Mouse (Mus musculus): ENCODE data around the gene Abca1. TPM values are rescaled to one million over a fixed set of nuclear protein-coding genes. Genes with fewer than 3 reads are reported as not detected.
A peak's percentile ranks its signal among the peaks of the same experiment; 100 is the strongest.

The Abca1 gene
- total RNA-seq, 2 experiments from 2014 or later = 4.8 to 9.4 TPM

- no peak for DNase-seq
Measured at GRCm38 (mm10) chr4:53148817-53149216, 10.9 kb downstream of the Abca1 start.

- DNase-seq = no peak
Measured at GRCm38 (mm10) chr4:53147454-53147853, 12.2 kb downstream of the Abca1 start.

DNA sequence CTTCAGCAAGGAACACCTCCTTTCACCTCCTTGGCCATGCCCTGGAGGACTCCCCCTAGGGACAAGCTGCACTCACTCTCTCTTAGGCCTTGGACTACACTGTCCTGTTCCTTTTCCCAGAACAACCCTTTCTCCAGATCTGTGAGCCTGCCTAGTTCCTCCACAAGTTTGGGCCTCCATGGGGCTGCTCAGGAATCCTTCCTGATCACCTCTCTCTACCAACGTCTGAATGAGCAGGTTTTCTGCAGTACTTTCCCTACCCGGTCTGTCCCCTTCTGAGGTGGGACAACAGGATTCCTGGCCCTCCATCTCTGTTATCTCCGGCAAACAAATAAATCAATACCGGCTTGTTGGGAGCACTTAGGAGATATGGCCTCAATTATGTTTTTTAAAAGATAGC, 12.6 kb downstream of the Abca1 start:
- no peak for DNase-seq

DNA sequence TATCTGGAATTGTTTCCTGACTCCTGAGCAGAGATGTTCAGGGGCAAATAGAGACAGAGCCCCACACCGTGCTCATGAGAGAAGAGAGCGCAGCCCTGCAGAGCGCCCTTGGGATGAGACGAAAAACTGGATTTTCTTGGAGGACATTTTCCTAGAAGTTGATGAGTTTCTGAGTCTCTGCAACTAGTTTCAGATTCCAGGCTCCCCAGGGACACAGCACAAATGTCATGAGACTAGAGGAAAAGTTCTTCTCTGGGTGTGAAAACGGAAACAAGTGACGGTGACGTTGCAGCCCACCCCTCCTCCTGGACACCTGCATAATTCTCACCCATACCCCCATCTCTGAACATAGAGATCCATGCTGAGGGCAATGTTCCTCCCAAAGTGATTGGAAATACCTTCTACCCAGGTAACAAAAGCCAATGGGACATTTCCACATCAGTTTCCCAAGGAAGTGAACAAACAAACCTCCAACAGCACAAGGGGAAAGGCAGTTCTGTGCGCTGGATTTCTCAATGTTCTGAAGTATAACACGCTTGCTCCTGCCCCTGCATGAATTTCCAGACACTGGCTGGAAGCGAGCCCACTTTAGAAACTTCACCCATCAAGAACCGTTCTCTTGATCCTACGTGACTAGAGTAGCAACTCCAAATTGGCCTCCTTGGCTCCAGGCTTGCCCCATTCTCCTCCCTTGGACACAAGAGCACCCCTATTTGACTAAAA, 13.3 kb downstream of the Abca1 start:
- DNase-seq = no peak

GRCm38 (mm10) chr4:53145434-53146168, 14.1 kb downstream of the Abca1 start:
- no peak for DNase-seq

- no peak for DNase-seq
Measured at GRCm38 (mm10) chr4:53144571-53144970, 15.1 kb downstream of the Abca1 start.

GRCm38 (mm10) chr4:53144021-53144420, 15.7 kb downstream of the Abca1 start:
- no peak for DNase-seq

GRCm38 (mm10) chr4:53140678-53141077, 19.0 kb downstream of the Abca1 start:
- DNase-seq = no peak

DNA sequence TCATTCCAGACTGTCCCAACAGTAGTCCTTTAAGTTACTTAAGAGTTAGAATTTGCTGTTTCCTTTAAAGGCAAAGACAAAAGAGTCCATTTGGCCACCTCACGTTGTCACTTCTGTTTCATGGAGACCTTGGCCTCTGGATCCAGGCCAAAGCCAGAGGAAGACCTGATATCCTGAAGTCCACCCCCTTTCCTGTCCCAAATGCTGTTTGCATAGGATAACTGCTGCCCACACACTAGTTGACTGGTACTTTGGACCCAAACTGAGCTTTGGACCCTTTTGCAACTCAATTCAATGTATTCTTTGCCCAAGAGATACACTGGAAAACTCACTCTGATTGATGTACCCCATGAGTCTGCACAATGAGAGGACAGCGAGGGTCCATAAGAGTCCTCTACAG, 20.2 kb downstream of the Abca1 start:
- no peak for DNase-seq

DNA sequence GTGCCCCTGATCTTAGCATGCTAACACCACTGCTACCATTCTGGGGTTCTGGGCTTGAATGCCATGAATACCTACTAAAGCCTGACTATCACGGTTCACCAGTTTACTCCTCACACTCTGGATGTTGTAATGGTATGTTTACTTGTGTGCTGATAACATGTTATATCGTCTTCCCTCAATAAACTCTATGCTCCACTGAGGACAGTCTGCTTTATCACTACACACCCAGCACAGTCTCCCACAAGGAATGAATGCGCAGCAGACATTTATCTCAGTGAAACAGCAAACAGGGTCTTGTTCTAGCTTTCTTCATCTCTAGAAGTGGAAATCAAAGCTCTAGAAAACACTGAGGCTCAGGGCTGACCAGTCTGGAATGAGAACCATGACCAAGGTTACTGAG, 20.7 kb downstream of the Abca1 start:
- no peak for DNase-seq

DNA sequence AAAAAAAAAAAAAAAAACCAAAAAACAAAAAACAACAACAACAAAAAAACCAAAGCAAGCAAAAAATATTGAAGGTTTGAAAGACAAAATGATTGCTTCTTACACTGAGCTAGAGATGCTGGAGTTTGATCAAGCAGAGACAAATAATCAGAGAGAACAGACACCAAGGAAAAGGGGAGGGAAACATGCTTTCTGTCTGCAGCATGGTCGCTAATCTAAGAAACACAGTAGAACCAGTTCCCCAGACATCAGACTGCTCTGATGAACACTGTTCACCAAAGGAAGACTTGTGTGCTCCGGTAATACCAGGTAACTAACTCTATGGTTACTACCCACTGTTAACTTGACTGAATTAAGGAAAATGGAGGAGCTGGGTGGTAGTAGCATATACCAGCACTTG, 22.6 kb downstream of the Abca1 start:
- DNase-seq = no peak

DNA sequence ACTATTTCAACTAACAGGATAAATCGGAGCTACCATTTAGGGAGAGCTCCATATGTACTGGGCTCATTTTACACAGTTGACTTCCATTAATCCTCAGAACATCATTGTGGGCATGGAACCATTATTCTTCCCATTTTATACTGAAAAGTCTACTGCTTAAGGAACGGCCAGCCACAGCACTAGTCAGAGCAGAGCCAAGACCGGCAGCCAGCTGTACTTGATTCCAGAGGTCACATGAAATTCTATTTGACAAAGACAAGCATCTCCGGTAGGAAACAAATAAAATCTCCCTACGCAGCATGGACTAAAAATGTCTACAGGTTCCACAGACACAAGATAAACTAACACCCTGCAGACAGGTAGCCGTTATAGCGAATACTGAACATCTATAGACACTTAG, 24.9 kb downstream of the Abca1 start:
- DNase-seq = no peak

GRCm38 (mm10) chr4:53133995-53134394, 25.7 kb downstream of the Abca1 start:
- DNase-seq = no peak

GRCm38 (mm10) chr4:53131538-53131937, 28.2 kb downstream of the Abca1 start:
- DNase-seq = no peak

- DNase-seq = no peak
Measured at GRCm38 (mm10) chr4:53130622-53131517, 28.8 kb downstream of the Abca1 start.

DNA sequence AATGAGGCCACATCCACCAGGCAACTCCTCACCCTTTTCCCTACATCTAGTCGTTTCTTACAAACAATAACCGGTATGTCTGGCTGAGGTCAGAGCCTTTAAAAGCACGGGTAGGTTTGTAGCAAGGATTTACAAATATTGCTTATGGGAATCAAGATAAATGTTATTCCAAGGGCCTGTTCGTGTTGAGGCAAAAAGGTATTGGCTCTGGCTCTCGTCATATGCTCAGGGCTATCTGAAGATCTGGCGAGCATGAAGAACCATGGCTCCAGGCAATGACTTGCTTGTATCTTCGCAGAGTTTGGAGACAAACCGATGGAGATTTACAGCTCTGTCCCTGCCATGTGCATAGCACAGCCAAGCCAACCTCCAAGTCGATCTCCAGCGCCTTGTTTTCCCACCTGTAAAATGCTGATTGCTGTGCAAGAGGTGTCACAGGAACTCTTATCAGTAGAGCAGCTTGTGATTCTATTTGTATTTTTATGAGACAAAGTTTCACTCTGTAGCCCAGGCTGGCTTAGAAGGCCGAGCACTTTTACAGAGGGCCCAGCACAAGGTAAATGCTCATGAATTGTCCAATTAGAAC, 29.9 kb downstream of the Abca1 start:
- DNase-seq = no peak

- DNase-seq = no peak
Measured at GRCm38 (mm10) chr4:53127266-53127665, 32.4 kb downstream of the Abca1 start.

GRCm38 (mm10) chr4:53126794-53127193, 32.9 kb downstream of the Abca1 start:
- peak; percentile 43 for DNase-seq

DNA sequence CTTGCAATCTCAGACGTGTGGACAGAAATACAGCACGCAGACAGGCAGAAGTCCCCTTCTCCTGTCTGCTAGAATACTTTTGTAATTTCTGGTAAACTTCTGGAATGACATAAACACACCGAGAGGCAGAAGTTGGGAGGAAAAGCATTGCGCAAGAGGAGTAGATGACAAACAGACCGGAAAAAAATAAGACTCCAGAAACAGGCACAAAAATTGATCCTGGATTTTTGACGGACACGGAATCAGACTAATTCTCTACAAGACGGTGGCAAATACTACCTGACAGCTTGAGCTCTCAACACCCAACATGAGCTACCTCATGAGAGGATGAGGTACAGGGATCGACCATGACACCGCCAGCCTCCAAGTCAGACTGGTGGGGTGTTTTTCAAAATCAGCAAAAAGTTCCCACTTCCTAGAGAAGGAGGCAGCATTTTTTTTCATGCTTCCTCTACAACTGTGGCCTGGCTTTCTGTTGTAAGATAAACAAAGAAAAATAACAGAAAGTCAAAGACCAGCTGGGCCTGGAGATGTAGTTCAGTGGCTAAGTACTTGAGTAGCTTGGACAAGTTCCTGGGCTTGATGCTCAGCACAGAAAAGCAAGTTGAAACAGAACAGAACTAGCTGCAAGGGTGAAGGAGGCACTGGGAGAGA, 34.7 kb downstream of the Abca1 start:
- no peak for DNase-seq

- no peak for DNase-seq
Measured at GRCm38 (mm10) chr4:53122310-53122709, 37.4 kb downstream of the Abca1 start.

DNA sequence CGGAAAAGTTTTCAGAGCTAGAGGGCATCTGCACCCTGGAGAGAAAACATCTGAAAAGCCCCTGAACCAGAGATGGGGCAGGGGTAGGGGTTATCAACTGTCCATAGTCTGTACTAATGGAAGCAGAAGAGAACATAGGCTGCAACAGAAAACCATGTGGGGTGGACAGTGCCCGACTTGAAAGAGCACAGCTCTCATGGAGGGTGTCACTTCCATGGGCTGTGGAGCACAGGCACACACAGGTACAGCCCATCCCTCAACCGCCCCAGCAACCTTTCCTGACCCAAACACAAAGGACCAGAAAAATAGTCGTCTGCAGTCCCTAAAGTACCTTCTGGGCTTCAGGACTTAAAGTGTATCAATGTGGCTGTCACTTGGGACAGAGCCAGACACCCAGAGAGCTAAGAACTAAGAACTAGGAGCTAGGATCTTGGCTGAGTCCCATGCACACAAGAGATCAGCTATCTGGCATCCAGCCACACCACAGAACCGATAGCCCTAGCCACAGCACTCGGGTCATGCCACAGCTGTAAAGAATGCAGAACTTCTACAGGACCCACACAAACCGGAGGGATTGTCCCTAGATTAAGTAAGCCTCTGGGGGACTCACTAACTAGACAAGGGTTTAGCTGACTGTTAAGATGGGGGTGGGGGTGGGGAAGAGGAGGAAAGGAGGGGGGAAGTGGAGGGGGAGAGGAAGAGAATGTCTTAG, 38.0 kb downstream of the Abca1 start:
- DNase-seq = peak; percentile 40
